Mouse (Mus musculus) limb, embryonic 15.5 days (tissue): Measurements from ENCODE around the gene Anxa9. TPM values are rescaled to one million over a fixed set of nuclear protein-coding genes. Genes with fewer than 3 reads are reported as not detected.
A peak's percentile ranks its signal among the peaks of the same experiment; 100 is the strongest.

Experiments used
- ATAC-seq: fragments of 200-750 bp; cut with Nextera tagmentation; 2 replicates; pipeline ENCODE4 v1.8.0; 2017; ENCODE audit warnings: low read depth, moderate TSS enrichment; ENCODE audit not compliant: insufficient number of reproducible peaks, low FRiP score, low TSS enrichment
- H3K27ac ChIP-seq: fragments of 300-500 bp; sonication (generic); 2 replicates; pipeline ENCODE4 v1.5.1; 2015; ENCODE audit warnings: moderate library complexity, mild to moderate bottlenecking, inconsistent platforms
- H3K27me3 ChIP-seq: fragments of 300-500 bp; sonication (generic); 2 replicates; pipeline ENCODE4 v1.6.1; 2015; ENCODE audit warnings: inconsistent platforms
- H3K36me3 ChIP-seq: fragments of 300-500 bp; sonication (generic); 2 replicates; pipeline ENCODE4 v1.6.1; 2015; ENCODE audit warnings: inconsistent platforms
- H3K4me1 ChIP-seq: fragments of 300-500 bp; sonication (generic); 2 replicates; pipeline ENCODE4 v1.6.1; 2015; ENCODE audit warnings: inconsistent platforms
- H3K4me2 ChIP-seq: fragments of 300-500 bp; sonication (generic); 2 replicates; pipeline ENCODE4 v1.6.1; 2015; ENCODE audit warnings: mild to moderate bottlenecking, inconsistent platforms
- H3K4me3 ChIP-seq: fragments of 300-500 bp; sonication (generic); 2 replicates; pipeline ENCODE4 v1.5.1; 2015; ENCODE audit warnings: mild to moderate bottlenecking, inconsistent platforms
- H3K9ac ChIP-seq: fragments of 300-500 bp; sonication (generic); 2 replicates; pipeline ENCODE4 v1.6.1; 2015; ENCODE audit warnings: inconsistent platforms
- H3K9me3 ChIP-seq: fragments of 300-500 bp; sonication (generic); 2 replicates; pipeline ENCODE4 v1.6.1; 2016; ENCODE audit warnings: inconsistent platforms
- whole genome bisulfite sequencing: fragments of 180-500 bp; shearing (Covaris S2); methylation state at CpG from one replicate; pipeline ENCODE4 v1.1.7; 2015; 5-methylcytosine and 5-hydroxymethylcytosine counted together
- polyA plus RNA-seq: library from polyadenylated mRNA; unstranded; fragments of >200 nt; fragmentation: Nextera tagmentation; extraction: Ambion mirVana; gene quantifications from 2 replicates; pipeline ENCODE4 v1.2.1, GENCODE M21; 2015

The Anxa9 gene
- polyA plus RNA-seq, 1 experiment from 2014 or later = 12.5 TPM

- Histone ChIP-seq H3K9ac (no peak overlapping the region), H3K9me3 (no peaks in the 10 kb centered on the region), H3K4me1 (peaks cover 10% of the 10 kb centered on the region; the same call in 1 of the 2 replicates), H3K4me2 (no peak overlapping the region), H3K27me3 (no peaks in the 10 kb centered on the region), H3K27ac (no peak overlapping the region), H3K4me3 (no peak overlapping the region), H3K36me3 (peaks cover 80% of the 10 kb centered on the region)
- WGBS = 81% methylated on average over 4 of the region's 4 CpGs
- no peak for ATAC-seq
Measured at GRCm38 (mm10) chr3:95291041-95291440, 15.9 kb downstream of the Anxa9 start.

DNA sequence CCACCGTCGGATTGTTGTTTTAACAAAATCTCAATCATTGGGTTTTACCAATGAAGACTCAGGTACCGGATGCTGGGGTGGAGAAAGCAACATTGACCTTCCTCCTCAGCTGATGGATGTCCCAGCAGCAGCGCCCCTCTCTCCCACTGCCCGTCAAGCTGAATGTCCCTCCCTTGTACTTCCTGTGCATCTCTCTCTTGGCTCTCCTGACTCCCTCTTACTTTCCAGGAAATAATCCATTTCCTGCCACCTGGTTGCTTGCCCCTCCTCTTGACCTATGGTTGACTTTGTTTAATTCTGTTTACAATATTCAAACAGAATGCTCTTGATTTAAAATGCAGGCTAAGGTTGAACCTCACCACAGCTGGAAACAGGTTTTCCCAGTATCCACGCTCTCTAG is 16.8 kb downstream of the Anxa9 start:
- Histone ChIP-seq H3K27ac (no peak overlapping the region), H3K4me2 (no peak overlapping the region), H3K4me3 (no peak overlapping the region), H3K4me1 (peaks cover 5% of the 10 kb centered on the region), H3K36me3 (peaks cover 74% of the 10 kb centered on the region), H3K9me3 (no peaks in the 10 kb centered on the region), H3K9ac (no peak overlapping the region), H3K27me3 (no peaks in the 10 kb centered on the region)
- ATAC-seq = no peak
- WGBS = 74% methylated on average over 6 of the region's 6 CpGs

GRCm38 (mm10) chr3:95289419-95289818 is 17.6 kb downstream of the Anxa9 start:
- H3K4me1 ChIP-seq = peaks cover 6% of the 10 kb centered on the region
- no peaks in the 10 kb centered on the region for H3K9me3 ChIP-seq
- H3K27me3 ChIP-seq = no peaks in the 10 kb centered on the region
- H3K36me3 ChIP-seq = peaks cover 67% of the 10 kb centered on the region
- no peak overlapping the region for H3K4me2 ChIP-seq
- 93% methylated on average over 4 of the region's 4 CpGs for WGBS
- H3K9ac ChIP-seq = no peak overlapping the region
- no peak overlapping the region for H3K4me3 ChIP-seq
- no peak overlapping the region for H3K27ac ChIP-seq
- no peak for ATAC-seq

GRCm38 (mm10) chr3:95287541-95287940 is 19.4 kb downstream of the Anxa9 start:
- Histone ChIP-seq H3K9me3 (no peaks in the 10 kb centered on the region), H3K27me3 (no peaks in the 10 kb centered on the region), H3K27ac (no peak overlapping the region), H3K4me1 (peaks cover 14% of the 10 kb centered on the region), H3K4me3 (no peak overlapping the region), H3K4me2 (no peak overlapping the region), H3K36me3 (peaks cover 50% of the 10 kb centered on the region), H3K9ac (no peak overlapping the region)
- no peak for ATAC-seq
- WGBS = 92% methylated on average over 3 of the region's 3 CpGs

DNA sequence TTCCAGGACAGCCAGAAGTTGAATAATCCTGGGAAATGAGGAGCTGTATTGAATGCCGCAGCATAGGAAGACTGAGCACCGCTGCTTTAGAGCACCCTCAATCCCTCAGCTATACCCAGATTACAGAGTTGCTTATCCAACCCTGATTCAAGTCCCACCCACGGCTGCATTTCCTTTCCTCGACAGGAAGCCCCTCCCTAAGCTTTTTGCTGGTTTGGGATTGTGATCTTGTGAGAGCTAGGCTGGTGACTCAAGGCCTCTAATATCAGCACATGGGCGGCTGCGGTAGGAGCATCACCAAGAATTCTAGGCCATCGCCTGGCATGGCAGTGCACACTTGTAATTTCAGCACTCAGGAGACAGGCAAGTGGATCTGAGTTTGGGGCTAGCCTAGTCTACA is 20.5 kb downstream of the Anxa9 start:
- Histone ChIP-seq H3K4me1 (peaks cover 17% of the 10 kb centered on the region), H3K9me3 (no peaks in the 10 kb centered on the region), H3K27ac (no peak overlapping the region), H3K27me3 (no peaks in the 10 kb centered on the region), H3K4me3 (no peak overlapping the region), H3K9ac (no peak overlapping the region), H3K4me2 (no peak overlapping the region), H3K36me3 (peaks cover 39% of the 10 kb centered on the region)
- WGBS = 85% methylated on average over 7 of the region's 7 CpGs
- no peak for ATAC-seq

- Histone ChIP-seq H3K27me3 (no peaks in the 10 kb centered on the region), H3K4me1 (peaks cover 17% of the 10 kb centered on the region), H3K9me3 (no peaks in the 10 kb centered on the region), H3K4me3 (no peak overlapping the region), H3K9ac (no peak overlapping the region), H3K36me3 (peaks cover 34% of the 10 kb centered on the region), H3K4me2 (no peak overlapping the region), H3K27ac (no peak overlapping the region)
- no peak for ATAC-seq
- 55% methylated on average over 5 of the region's 5 CpGs for WGBS
Measured at GRCm38 (mm10) chr3:95286011-95286410, 21.0 kb downstream of the Anxa9 start.

DNA sequence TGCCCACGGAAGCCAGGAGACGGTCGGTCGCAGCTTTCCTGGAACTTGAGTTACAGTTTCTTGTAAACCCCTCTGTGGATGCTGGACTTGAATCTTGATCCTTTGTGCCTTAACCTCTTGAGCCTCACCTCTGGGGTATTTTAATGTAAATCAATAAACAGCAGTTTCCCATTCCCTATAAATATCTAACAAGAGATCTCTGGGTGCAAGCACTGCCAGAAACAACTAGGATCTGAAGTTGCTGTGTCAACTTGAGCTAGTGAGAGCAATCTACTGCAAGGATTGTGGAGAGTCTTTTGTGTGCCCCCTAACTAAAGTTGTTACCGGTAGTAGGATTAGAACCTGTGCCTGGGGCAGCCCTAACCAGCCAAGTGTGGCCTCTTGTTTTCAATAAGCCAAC is 21.6 kb downstream of the Anxa9 start:
- H3K36me3 ChIP-seq = peaks cover 28% of the 10 kb centered on the region
- H3K4me1 ChIP-seq = peaks cover 21% of the 10 kb centered on the region
- no peak overlapping the region for H3K4me2 ChIP-seq
- H3K27ac ChIP-seq = no peak overlapping the region
- H3K9ac ChIP-seq = no peak overlapping the region
- H3K9me3 ChIP-seq = no peaks in the 10 kb centered on the region
- H3K27me3 ChIP-seq = no peaks in the 10 kb centered on the region
- ATAC-seq = no peak
- H3K4me3 ChIP-seq = no peak overlapping the region
- 89% methylated on average over 5 of the region's 5 CpGs for WGBS

GRCm38 (mm10) chr3:95284501-95285281 is 22.3 kb downstream of the Anxa9 start:
- Histone ChIP-seq H3K9ac (no peak overlapping the region), H3K27ac (peak overlapping the region; percentile 11; the same call in 1 of the 2 replicates), H3K4me3 (peak overlapping the region; percentile 64), H3K36me3 (peaks cover 21% of the 10 kb centered on the region), H3K4me1 (peaks cover 23% of the 10 kb centered on the region), H3K9me3 (no peaks in the 10 kb centered on the region), H3K4me2 (peak overlapping the region; percentile 74), H3K27me3 (no peaks in the 10 kb centered on the region)
- ATAC-seq = no peak
- WGBS = 77% methylated on average over 12 of the region's 12 CpGs

DNA sequence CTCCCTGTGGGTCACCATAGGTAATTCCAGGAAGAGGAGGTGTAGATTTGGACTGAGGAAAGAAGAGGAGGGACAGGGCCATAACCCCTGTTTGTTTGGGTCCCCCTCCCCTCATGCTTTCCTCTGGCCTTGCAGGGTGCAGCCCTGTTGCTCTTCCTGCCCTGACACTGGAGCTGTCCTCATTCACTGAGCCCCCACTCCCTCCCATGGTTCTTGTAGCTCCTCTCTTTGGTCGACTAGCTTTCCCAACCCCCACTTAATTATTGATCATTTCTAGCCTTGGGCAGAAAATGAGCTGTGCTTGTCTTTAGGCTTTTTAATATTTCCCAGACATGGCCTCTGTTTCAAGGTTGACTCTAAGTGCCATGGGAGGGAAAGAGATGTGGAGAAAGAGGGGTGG is 22.9 kb downstream of the Anxa9 start:
- WGBS = 13% methylated on average over 1 of the region's 1 CpGs
- H3K9ac ChIP-seq = peak overlapping the region; percentile 85; the same call in 1 of the 2 replicates
- ATAC-seq = no peak
- peaks cover 24% of the 10 kb centered on the region for H3K4me1 ChIP-seq
- peak overlapping the region; percentile 94; the same call in 1 of the 2 replicates for H3K27ac ChIP-seq
- H3K9me3 ChIP-seq = no peaks in the 10 kb centered on the region
- H3K4me2 ChIP-seq = peak overlapping the region; percentile 74
- H3K4me3 ChIP-seq = peak overlapping the region; percentile 64
- H3K27me3 ChIP-seq = no peaks in the 10 kb centered on the region
- peaks cover 17% of the 10 kb centered on the region for H3K36me3 ChIP-seq

DNA sequence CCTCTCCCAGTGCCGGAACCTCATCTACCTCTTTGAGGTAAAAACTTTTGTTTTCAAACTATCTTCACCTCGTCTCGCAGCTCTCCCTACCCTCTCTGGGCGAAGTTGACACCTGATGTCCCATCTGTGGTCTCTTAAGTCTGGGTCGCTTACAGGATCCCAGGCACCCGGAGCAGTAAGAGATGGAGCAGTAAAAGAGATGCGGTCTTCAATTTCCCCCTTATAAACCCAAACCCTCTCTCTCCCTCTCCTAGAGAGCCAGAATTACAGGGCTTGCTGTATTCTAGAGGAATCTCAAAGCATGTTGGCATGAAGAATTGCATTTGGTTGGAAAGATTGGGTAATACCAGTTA is 23.4 kb downstream of the Anxa9 start:
- no peaks in the 10 kb centered on the region for H3K9me3 ChIP-seq
- H3K36me3 ChIP-seq = peaks cover 12% of the 10 kb centered on the region
- H3K4me3 ChIP-seq = peak overlapping the region; percentile 64
- ATAC-seq = no peak
- H3K4me1 ChIP-seq = peaks cover 24% of the 10 kb centered on the region
- H3K9ac ChIP-seq = peak overlapping the region; percentile 85
- peak overlapping the region; percentile 74 for H3K4me2 ChIP-seq
- peak overlapping the region; percentile 94 for H3K27ac ChIP-seq
- WGBS = 0% methylated on average over 7 of the region's 7 CpGs
- no peaks in the 10 kb centered on the region for H3K27me3 ChIP-seq

- Histone ChIP-seq H3K9ac (peak overlapping the region; percentile 85), H3K9me3 (no peaks in the 10 kb centered on the region), H3K27me3 (no peaks in the 10 kb centered on the region), H3K4me1 (peaks cover 24% of the 10 kb centered on the region), H3K4me3 (peak overlapping the region; percentile 64), H3K27ac (peak overlapping the region; percentile 94), H3K4me2 (peak overlapping the region; percentile 74), H3K36me3 (peaks cover 7% of the 10 kb centered on the region)
- peak; percentile 68 for ATAC-seq
- under 1% methylated on average over 48 of the region's 51 CpGs for WGBS
Measured at GRCm38 (mm10) chr3:95282865-95283588, 23.9 kb downstream of the Anxa9 start.

GRCm38 (mm10) chr3:95282381-95282864 is 24.6 kb downstream of the Anxa9 start:
- no peaks in the 10 kb centered on the region for H3K27me3 ChIP-seq
- WGBS = under 1% methylated on average over 11 of the region's 11 CpGs
- H3K4me1 ChIP-seq = peaks cover 24% of the 10 kb centered on the region
- ATAC-seq = no peak
- H3K9me3 ChIP-seq = no peaks in the 10 kb centered on the region
- H3K27ac ChIP-seq = peak overlapping the region; percentile 94
- H3K9ac ChIP-seq = peak overlapping the region; percentile 85
- peak overlapping the region; percentile 74 for H3K4me2 ChIP-seq
- H3K36me3 ChIP-seq = peaks cover under 1% of the 10 kb centered on the region
- peak overlapping the region; percentile 64 for H3K4me3 ChIP-seq
